Mouse (Mus musculus): ENCODE data around the gene 4933427I04Rik. TPM values are rescaled to one million over a fixed set of nuclear protein-coding genes. Genes with fewer than 3 reads are reported as not detected.

Gene 4933427I04Rik
- polyA plus RNA-seq (2015; fragmentation: Nextera tagmentation; extraction: Ambion mirVana), result not detected in 2 replicates

DNA sequence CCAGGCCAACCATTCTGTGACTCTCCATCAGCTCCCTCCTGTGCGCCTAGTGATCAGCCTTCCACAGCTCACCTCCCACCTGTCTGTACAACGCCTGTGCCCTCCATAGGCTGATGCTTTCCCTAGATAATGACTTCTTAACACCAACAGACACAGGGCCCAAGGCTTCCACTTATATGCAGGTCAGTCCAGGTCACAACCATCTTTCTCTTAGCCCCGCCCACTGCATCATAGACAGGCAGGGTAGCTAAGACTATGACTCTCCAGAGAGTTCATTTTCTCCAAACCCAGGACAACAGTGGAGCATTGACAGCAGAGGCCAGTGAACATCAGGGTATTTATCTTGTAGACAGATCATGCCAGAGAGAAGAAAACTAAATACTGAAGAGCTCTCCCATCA, at the start of gene 4933427I04Rik:
Gene 4933427I04Rik (plus strand): TSS at position 301 of the 400 bp plus-strand sequence.
- no peaks in the 10 kb centered on the region for H3K9me3 ChIP-seq

DNA sequence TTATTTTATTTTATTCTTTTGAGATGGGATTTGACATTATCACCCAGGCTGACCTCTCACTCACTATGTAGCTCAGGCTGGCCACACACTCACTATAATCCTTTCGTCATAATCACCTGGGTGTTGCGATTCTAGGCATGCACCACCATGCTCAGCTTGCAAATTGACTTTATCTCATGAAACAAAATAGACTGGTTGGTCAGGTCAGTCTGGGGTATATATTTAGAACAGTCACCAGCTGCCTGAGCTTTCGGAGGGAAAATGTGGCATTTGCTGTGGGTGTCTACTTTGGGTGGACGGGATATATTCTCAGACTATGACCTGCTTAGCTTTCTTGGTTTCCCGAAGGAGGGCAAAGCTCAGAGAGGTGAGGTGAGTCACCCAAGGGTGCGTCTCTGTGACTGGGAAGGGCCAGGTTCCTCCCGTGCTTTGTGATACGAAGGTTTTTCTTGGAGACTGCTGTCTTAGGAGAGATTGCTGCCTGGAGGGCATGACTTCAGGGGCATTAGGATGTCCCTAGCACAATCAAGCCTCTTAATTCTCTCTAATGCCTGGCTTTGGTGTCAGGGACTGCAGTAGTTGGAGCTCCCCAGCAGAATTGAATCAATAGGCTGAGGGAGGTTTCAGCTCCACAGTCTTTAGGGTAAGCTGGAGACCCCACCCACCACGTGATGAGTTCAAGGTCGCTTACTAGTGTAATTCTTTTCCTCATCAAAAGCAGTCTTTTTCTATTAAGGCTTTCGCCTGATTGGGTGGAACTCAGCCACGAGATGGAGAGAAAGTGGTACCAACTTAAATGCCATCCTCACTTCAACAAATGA, 48.8 kb upstream of the 4933427I04Rik start:
- H3K27ac ChIP-seq, result peak overlapping the region; percentile 44
- no peak overlapping the region for H3K9ac ChIP-seq
- H3K9me3 ChIP-seq, result no peaks in the 10 kb centered on the region
- no peaks in the 10 kb centered on the region for H3K36me3 ChIP-seq
- H3K4me1 ChIP-seq (replicated peaks), result no peaks in the 10 kb centered on the region
- H3K4me3 ChIP-seq (replicated peaks), result no peak overlapping the region
- WGBS, result 73% methylated on average over 12 of the region's 12 CpGs
- no peaks in the 10 kb centered on the region for H3K27me3 ChIP-seq (replicated peaks)
- H3K4me2 ChIP-seq (replicated peaks), result 0 out of 2 replicates have a peak overlapping the region, but pooled peaks have one; percentile 6
- peak; percentile 91 for ATAC-seq

More for the DNA sequence above, at the start of gene 4933427I04Rik:
- Histone ChIP-seq H3K36me3 (no peaks in the 10 kb centered on the region), H3K4me2 (replicated peaks) (no peak within 1 kb of the TSS), H3K27me3 (replicated peaks) (no peaks in the 10 kb centered on the region), H3K9ac (no peak within 1 kb of the TSS), H3K4me3 (replicated peaks) (no peak within 1 kb of the TSS), H3K4me1 (replicated peaks) (no peaks in the 10 kb centered on the region), H3K27ac (no peak within 1 kb of the TSS)
- 82% methylated on average over 3 of the region's 3 CpGs for WGBS
- ATAC-seq, result no peak

- no peaks in the 10 kb centered on the region for H3K4me1 ChIP-seq (replicated peaks)
- H3K9ac ChIP-seq, result no peak overlapping the region
- ATAC-seq, result no peak
- no peaks in the 10 kb centered on the region for H3K27me3 ChIP-seq (replicated peaks)
- H3K4me3 ChIP-seq (replicated peaks), result no peak overlapping the region
- no peak overlapping the region for H3K4me2 ChIP-seq (replicated peaks)
- 76% methylated on average over 3 of the region's 3 CpGs for WGBS
- H3K36me3 ChIP-seq, result no peaks in the 10 kb centered on the region
- H3K27ac ChIP-seq, result no peak overlapping the region
- no peaks in the 10 kb centered on the region for H3K9me3 ChIP-seq
These were observed 47.0 kb upstream of the 4933427I04Rik start for GRCm38 (mm10) chr4:123812525-123812924.

- Histone ChIP-seq H3K9me3 (no peaks in the 10 kb centered on the region), H3K4me2 (replicated peaks) (no peak overlapping the region), H3K4me3 (replicated peaks) (no peak overlapping the region), H3K27me3 (replicated peaks) (no peaks in the 10 kb centered on the region), H3K4me1 (replicated peaks) (no peaks in the 10 kb centered on the region), H3K36me3 (no peaks in the 10 kb centered on the region), H3K9ac (no peak overlapping the region), H3K27ac (no peak overlapping the region)
- WGBS, result 61% methylated on average over 7 of the region's 7 CpGs
- no peak for ATAC-seq
These were observed 45.4 kb upstream of the 4933427I04Rik start for GRCm38 (mm10) chr4:123814030-123814501.

- Histone ChIP-seq H3K27ac (no peak overlapping the region), H3K4me3 (replicated peaks) (no peak overlapping the region), H3K27me3 (replicated peaks) (no peaks in the 10 kb centered on the region), H3K4me2 (replicated peaks) (no peak overlapping the region), H3K9ac (no peak overlapping the region), H3K9me3 (no peaks in the 10 kb centered on the region), H3K36me3 (no peaks in the 10 kb centered on the region), H3K4me1 (replicated peaks) (no peaks in the 10 kb centered on the region)
- no peak for ATAC-seq
- WGBS, result 46% methylated on average over 4 of the region's 4 CpGs
These were observed 40.3 kb upstream of the 4933427I04Rik start for GRCm38 (mm10) chr4:123819093-123819610.

- no peaks in the 10 kb centered on the region for H3K9me3 ChIP-seq
- no peaks in the 10 kb centered on the region for H3K36me3 ChIP-seq
- H3K27ac ChIP-seq, result no peak overlapping the region
- no peaks in the 10 kb centered on the region for H3K27me3 ChIP-seq (replicated peaks)
- H3K4me2 ChIP-seq (replicated peaks), result no peak overlapping the region
- H3K4me3 ChIP-seq (replicated peaks), result no peak overlapping the region
- H3K4me1 ChIP-seq (replicated peaks), result no peaks in the 10 kb centered on the region
- H3K9ac ChIP-seq, result no peak overlapping the region
- ATAC-seq, result no peak
- 74% methylated on average over 8 of the region's 8 CpGs for WGBS
These were observed 17.4 kb upstream of the 4933427I04Rik start for GRCm38 (mm10) chr4:123842126-123842525.

- H3K9me3 ChIP-seq, result no peaks in the 10 kb centered on the region
- no peaks in the 10 kb centered on the region for H3K36me3 ChIP-seq
- no peaks in the 10 kb centered on the region for H3K27me3 ChIP-seq (replicated peaks)
- no peaks in the 10 kb centered on the region for H3K4me1 ChIP-seq (replicated peaks)
- 72% methylated on average over 4 of the region's 4 CpGs for WGBS
- H3K4me3 ChIP-seq (replicated peaks), result no peak overlapping the region
- H3K27ac ChIP-seq, result no peak overlapping the region
- no peak overlapping the region for H3K4me2 ChIP-seq (replicated peaks)
- no peak for ATAC-seq
- H3K9ac ChIP-seq, result no peak overlapping the region
These were observed 2.6 kb upstream of the 4933427I04Rik start for GRCm38 (mm10) chr4:123856888-123857287.

DNA sequence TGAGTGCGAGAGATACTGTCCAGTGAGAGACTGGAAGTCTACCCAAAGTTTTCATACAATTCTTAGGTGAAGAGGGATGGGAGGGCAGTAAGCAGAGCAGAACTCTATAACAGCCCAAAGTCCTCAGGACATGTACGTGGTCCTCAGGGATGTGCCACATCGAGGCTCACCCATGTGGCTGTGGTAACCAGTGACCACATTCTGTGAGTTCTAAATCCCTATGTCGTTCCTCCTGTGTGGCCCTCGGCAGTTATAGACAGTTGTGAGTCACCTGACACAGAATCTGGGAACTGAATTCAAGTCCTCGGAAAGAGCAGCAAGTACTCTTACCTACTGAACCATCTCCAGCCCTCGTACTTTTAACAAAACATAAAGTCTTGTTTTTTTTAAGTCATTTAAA, 1.4 kb upstream of the 4933427I04Rik start:
- no peak overlapping the region for H3K9ac ChIP-seq
- H3K27me3 ChIP-seq (replicated peaks), result no peaks in the 10 kb centered on the region
- no peak overlapping the region for H3K4me3 ChIP-seq (replicated peaks)
- 89% methylated on average over 7 of the region's 7 CpGs for WGBS
- no peaks in the 10 kb centered on the region for H3K9me3 ChIP-seq
- no peak overlapping the region for H3K4me2 ChIP-seq (replicated peaks)
- ATAC-seq, result no peak
- H3K4me1 ChIP-seq (replicated peaks), result no peaks in the 10 kb centered on the region
- H3K27ac ChIP-seq, result no peak overlapping the region
- H3K36me3 ChIP-seq, result no peaks in the 10 kb centered on the region

DNA sequence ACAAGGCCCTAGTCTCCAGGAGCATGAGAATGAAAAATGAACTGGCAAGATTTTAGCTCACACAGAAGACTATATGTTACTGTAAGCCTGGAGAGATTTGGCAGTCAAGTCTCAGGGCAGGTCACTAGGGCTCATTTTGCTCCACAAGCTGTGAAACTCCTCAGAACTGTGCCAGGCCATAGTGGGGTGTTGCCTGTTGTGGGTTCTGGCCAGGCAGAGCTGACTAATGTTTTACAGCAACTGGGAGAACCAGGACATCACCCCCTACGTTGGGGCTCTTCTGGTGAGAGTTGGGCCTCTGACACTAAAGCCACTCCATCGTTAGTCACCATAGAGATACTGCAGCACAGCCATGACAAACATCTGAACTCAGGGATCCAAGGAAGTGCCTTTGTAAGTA, 324 bp downstream of the 4933427I04Rik start:
- H3K4me3 ChIP-seq (replicated peaks), result no peak overlapping the region
- no peaks in the 10 kb centered on the region for H3K36me3 ChIP-seq
- no peak overlapping the region for H3K27ac ChIP-seq
- WGBS, result 43% methylated on average over 2 of the region's 2 CpGs
- no peak for ATAC-seq
- no peaks in the 10 kb centered on the region for H3K4me1 ChIP-seq (replicated peaks)
- H3K4me2 ChIP-seq (replicated peaks), result no peak overlapping the region
- no peaks in the 10 kb centered on the region for H3K9me3 ChIP-seq
- no peaks in the 10 kb centered on the region for H3K27me3 ChIP-seq (replicated peaks)
- H3K9ac ChIP-seq, result no peak overlapping the region

DNA sequence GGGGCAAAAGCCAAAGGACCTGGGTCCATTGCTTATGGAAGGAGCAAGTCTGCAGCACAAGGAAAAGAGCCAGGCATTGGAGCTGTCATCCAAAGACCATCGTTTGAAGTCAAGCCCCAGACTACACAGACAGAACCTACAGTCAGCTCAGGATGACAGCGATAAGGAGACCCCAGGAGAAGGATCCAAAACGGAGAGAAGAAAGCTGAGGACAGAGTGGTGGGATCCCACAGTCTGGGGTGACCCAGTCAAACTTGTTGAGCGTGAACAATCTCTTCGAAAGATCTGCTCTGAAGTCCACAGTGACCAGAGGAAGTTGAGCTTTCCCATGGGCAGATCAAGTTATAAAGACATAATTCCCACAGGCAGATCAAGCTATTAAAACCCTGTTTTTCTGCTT, 1.1 kb downstream of the 4933427I04Rik start:
- Histone ChIP-seq H3K4me1 (replicated peaks) (no peaks in the 10 kb centered on the region), H3K4me3 (replicated peaks) (no peak overlapping the region), H3K27me3 (replicated peaks) (no peaks in the 10 kb centered on the region), H3K4me2 (replicated peaks) (no peak overlapping the region), H3K27ac (no peak overlapping the region), H3K9ac (no peak overlapping the region), H3K36me3 (no peaks in the 10 kb centered on the region), H3K9me3 (no peaks in the 10 kb centered on the region)
- no peak for ATAC-seq
- WGBS, result 79% methylated on average over 5 of the region's 5 CpGs

- Histone ChIP-seq H3K9me3 (no peaks in the 10 kb centered on the region), H3K4me3 (replicated peaks) (no peak overlapping the region), H3K27ac (no peak overlapping the region), H3K27me3 (replicated peaks) (no peaks in the 10 kb centered on the region), H3K36me3 (no peaks in the 10 kb centered on the region), H3K4me1 (replicated peaks) (no peaks in the 10 kb centered on the region), H3K9ac (no peak overlapping the region), H3K4me2 (replicated peaks) (no peak overlapping the region)
- 92% methylated on average over 5 of the region's 5 CpGs for WGBS
- no peak for ATAC-seq
These were observed 34.2 kb downstream of the 4933427I04Rik start for GRCm38 (mm10) chr4:123893726-123894125.

- Histone ChIP-seq H3K4me1 (replicated peaks) (no peaks in the 10 kb centered on the region), H3K4me2 (replicated peaks) (no peak overlapping the region), H3K9me3 (no peaks in the 10 kb centered on the region), H3K27ac (no peak overlapping the region), H3K36me3 (no peaks in the 10 kb centered on the region), H3K9ac (no peak overlapping the region), H3K4me3 (replicated peaks) (no peak overlapping the region), H3K27me3 (replicated peaks) (no peaks in the 10 kb centered on the region)
- 80% methylated on average over 4 of the region's 4 CpGs for WGBS
- ATAC-seq, result no peak
These were observed 34.8 kb downstream of the 4933427I04Rik start for GRCm38 (mm10) chr4:123894295-123894694.

DNA sequence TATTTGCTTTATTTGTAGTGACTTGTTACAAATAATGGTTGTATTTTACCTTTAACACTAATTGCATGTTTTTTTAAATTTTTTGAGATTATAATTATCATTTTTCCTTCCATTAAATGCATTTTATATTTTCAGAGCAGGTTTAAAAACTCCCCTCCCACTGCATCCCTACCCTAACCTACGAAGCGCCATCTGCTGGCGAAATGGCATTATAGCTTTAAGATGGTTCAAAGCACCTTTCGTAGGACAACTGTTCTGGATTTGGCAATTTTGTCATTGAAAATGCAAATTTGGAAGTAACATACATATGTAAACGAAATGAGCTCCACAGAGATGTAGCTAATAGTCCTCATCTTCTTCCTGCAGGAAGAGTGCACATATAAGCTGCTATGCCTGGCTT, 39.2 kb downstream of the 4933427I04Rik start:
- no peak overlapping the region for H3K9ac ChIP-seq
- H3K36me3 ChIP-seq, result no peaks in the 10 kb centered on the region
- WGBS, result 14% methylated on average over 5 of the region's 5 CpGs
- H3K4me1 ChIP-seq (replicated peaks), result 0 out of 2 replicates have a peak, but pooled peaks cover 3% of the 10 kb centered on the region
- no peaks in the 10 kb centered on the region for H3K27me3 ChIP-seq (replicated peaks)
- no peak overlapping the region for H3K27ac ChIP-seq
- no peak overlapping the region for H3K4me3 ChIP-seq (replicated peaks)
- no peak for ATAC-seq
- no peaks in the 10 kb centered on the region for H3K9me3 ChIP-seq
- no peak overlapping the region for H3K4me2 ChIP-seq (replicated peaks)
